Mouse (Mus musculus): Measurements from ENCODE around the gene Gm5039.
"Not testable (repeated sequence)": the region's sequence is repeated elsewhere in the genome, so short reads cannot be mapped to it uniquely, and the experiment has no call there.

- not testable (repeated sequence) for TF ChIP-seq CTCF, EP300 (IDR thresholded peaks at IDR 0.05; ENCODE audit: low read depth)
Measured at GRCm38 (mm10) chr12:88336662-88337413, 13.0 kb upstream of the Gm5039 start.
